Mouse (Mus musculus) small intestine, adult 2 months (tissue): ENCODE measurements around the gene Mab21l2. TPM values are rescaled to one million over a fixed set of nuclear protein-coding genes. Genes with fewer than 3 reads are reported as not detected.
A peak's percentile ranks its signal among the peaks of the same experiment; 100 is the strongest.

Experiments
- H3K27ac ChIP-seq: fragments of 200-500 bp; 2 replicates; pipeline ENCODE4 v1.5.1; 2012; ENCODE audit warnings: low read depth, low read length, control low read depth, inconsistent platforms; ENCODE audit not compliant: insufficient read depth
- H3K27me3 ChIP-seq: fragments of 200-500 bp; 2 replicates; pipeline ENCODE4 v1.6.1; 2012; ENCODE audit warnings: mild to moderate bottlenecking, moderate library complexity, low read length, inconsistent platforms; ENCODE audit not compliant: control insufficient read depth, insufficient read depth
- H3K36me3 ChIP-seq: fragments of 200-500 bp; 2 replicates; pipeline ENCODE4 v1.6.1; 2012; ENCODE audit warnings: mild to moderate bottlenecking, low read length, control low read depth, inconsistent platforms; ENCODE audit not compliant: control insufficient read depth, insufficient read depth
- H3K4me1 ChIP-seq: fragments of 200-500 bp; 2 replicates; pipeline ENCODE4 v1.6.1; 2012; ENCODE audit warnings: low read length, inconsistent platforms, mixed read lengths; ENCODE audit not compliant: control insufficient read depth, insufficient read depth, insufficient read length
- H3K4me3 ChIP-seq: fragments of 200-500 bp; 2 replicates; pipeline ENCODE4 v1.5.1; 2012; ENCODE audit warnings: low read depth, mild to moderate bottlenecking, control low read depth, inconsistent platforms, low read length, moderate library complexity
- CTCF ChIP-seq: fragments of 200-500 bp; IDR thresholded peaks from 2 replicates; pipeline ENCODE4 v1.5.1; 2012; ENCODE audit warnings: low read depth, mild to moderate bottlenecking, control low read depth, inconsistent platforms, low read length, moderate library complexity, mixed read lengths; ENCODE audit not compliant: insufficient replicate concordance, insufficient read length; ENCODE audit errors: extremely low read depth
- POLR2A ChIP-seq: fragments of 200-500 bp; IDR thresholded peaks from 2 replicates; pipeline ENCODE4 v1.6.1; 2012; ENCODE audit warnings: low read depth, mild to moderate bottlenecking, control low read depth, inconsistent platforms, low read length, moderate library complexity
- WGBS: fragments of 180-500 bp; shearing (Covaris S2); methylation state at CpG from one replicate; pipeline ENCODE4 v1.1.7; 2018; 5-methylcytosine and 5-hydroxymethylcytosine counted together
- polyA plus RNA-seq: library from polyadenylated mRNA; depleted of rRNA; stranded (reverse); fragments of >200 nt; gene quantifications from 2 replicates; pipeline ENCODE4 v1.2.3, GENCODE M21; 2012

Mab21l2 gene
- polyA plus RNA-seq, 1 experiment = 12.0 TPM

- Histone ChIP-seq H3K4me3 (peak overlapping the region; percentile 68), H3K4me1 (no peaks in the 10 kb centered on the region), H3K27ac (peak overlapping the region; percentile 50), H3K36me3 (peaks cover 3% of the 10 kb centered on the region; the same call in 1 of the 2 replicates), H3K27me3 (no peaks in the 10 kb centered on the region)
- 68% methylated on average over 42 of the region's 42 CpGs for WGBS
- no peak for TF ChIP-seq CTCF
- no peak for TF ChIP-seq POLR2A
Measured at GRCm38 (mm10) chr3:86547251-86547791, 1.1 kb downstream of the Mab21l2 start.

- no peak for TF ChIP-seq POLR2A
- TF ChIP-seq CTCF = no peak
- no peaks in the 10 kb centered on the region for H3K27me3 ChIP-seq
- H3K36me3 ChIP-seq = peaks cover 3% of the 10 kb centered on the region; the same call in 1 of the 2 replicates
- peak overlapping the region; percentile 50 for H3K27ac ChIP-seq
- peak overlapping the region; percentile 68 for H3K4me3 ChIP-seq
- WGBS = 62% methylated on average over 45 of the region's 45 CpGs
- no peaks in the 10 kb centered on the region for H3K4me1 ChIP-seq
Measured at GRCm38 (mm10) chr3:86546471-86547250, 1.8 kb downstream of the Mab21l2 start.

DNA sequence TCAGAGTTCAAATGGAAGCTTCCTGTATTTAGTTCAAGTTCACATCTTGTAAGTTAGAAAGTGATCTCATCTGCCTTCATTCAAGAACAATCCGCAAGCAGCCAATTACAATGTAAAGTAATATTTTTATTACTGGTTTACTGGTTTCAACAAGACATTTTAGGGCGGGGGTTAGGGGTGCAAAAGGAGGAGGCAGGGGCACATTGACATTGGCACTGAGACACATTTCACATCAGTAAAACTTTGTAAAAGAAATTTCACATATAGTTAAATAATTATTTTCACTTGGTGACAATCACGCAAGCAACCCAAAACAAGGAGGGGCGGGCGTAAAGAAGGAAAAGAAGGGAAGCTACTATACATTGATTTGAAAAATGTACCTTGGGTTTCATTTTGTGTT, 2.5 kb downstream of the Mab21l2 start:
- Histone ChIP-seq H3K4me1 (no peaks in the 10 kb centered on the region), H3K27me3 (no peaks in the 10 kb centered on the region), H3K27ac (no peak overlapping the region), H3K4me3 (no peak overlapping the region), H3K36me3 (peaks cover 5% of the 10 kb centered on the region)
- WGBS = 72% methylated on average over 5 of the region's 5 CpGs
- TF ChIP-seq CTCF (no peak), POLR2A (no peak)

GRCm38 (mm10) chr3:86544785-86545184, 3.6 kb downstream of the Mab21l2 start:
- Histone ChIP-seq H3K4me1 (no peaks in the 10 kb centered on the region), H3K27ac (no peak overlapping the region), H3K36me3 (peaks cover 6% of the 10 kb centered on the region), H3K4me3 (peak overlapping the region; percentile 19; the same call in 1 of the 2 replicates), H3K27me3 (no peaks in the 10 kb centered on the region)
- TF ChIP-seq POLR2A = no peak
- no peak for TF ChIP-seq CTCF
- WGBS = 89% methylated on average over 3 of the region's 3 CpGs

DNA sequence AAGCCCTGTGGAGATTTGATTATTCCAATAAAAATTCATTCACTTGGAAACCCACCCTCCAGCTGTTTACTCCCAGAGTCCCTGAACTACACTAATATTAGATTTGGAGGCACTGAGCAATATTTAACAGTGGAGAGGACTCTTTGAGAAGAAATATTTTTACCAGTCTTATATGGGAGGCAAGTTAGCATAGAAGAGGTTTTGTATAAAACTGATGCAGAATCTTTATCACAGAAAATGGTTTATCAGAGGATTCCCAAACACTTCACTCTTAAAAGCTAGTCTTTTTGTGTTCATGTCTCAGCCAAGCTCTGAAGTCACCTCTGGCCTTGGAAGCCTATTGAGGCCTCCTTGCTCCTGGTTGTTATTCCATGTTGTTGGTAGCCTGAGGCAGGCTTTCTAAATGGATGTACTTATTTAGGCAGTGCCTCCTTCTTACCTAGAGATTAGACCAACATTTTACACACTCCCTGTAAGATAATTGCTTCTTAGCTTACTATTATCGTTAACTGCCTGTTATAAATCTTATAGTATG, 6.5 kb downstream of the Mab21l2 start:
- H3K4me3 ChIP-seq = no peak overlapping the region

GRCm38 (mm10) chr3:86541074-86541614, 7.3 kb downstream of the Mab21l2 start:
- no peak overlapping the region for H3K4me3 ChIP-seq
- H3K27me3 ChIP-seq = no peaks in the 10 kb centered on the region
- H3K36me3 ChIP-seq = peaks cover 6% of the 10 kb centered on the region; the same call in 1 of the 2 replicates
- no peaks in the 10 kb centered on the region for H3K4me1 ChIP-seq
- WGBS = 75% methylated on average over 4 of the region's 4 CpGs
- TF ChIP-seq POLR2A (no peak), CTCF (no peak)
- H3K27ac ChIP-seq = no peak overlapping the region; the same call in 1 of the 2 replicates

More for the DNA sequence above, 6.5 kb downstream of the Mab21l2 start:
- Histone ChIP-seq H3K4me1 (no peaks in the 10 kb centered on the region), H3K27ac (no peak overlapping the region), H3K36me3 (peaks cover 8% of the 10 kb centered on the region), H3K27me3 (no peaks in the 10 kb centered on the region)
- no peak for TF ChIP-seq CTCF
- no peak for TF ChIP-seq POLR2A
- WGBS = 25% methylated on average over 1 of the region's 1 CpGs
